Mouse (Mus musculus) stomach, postnatal 0 days (tissue): ENCODE measurements at regions not wholly inside any gene's neighbourhood (a gene's known extent, or its start where the extent isn't known, plus 50 kb on each side); places are given as distances from the start of the nearest gene placed in this dataset.
"Not testable (repeated sequence)": the region's sequence is repeated elsewhere in the genome, so short reads cannot be mapped to it uniquely, and the experiment has no call there.

Experiments
- ATAC-seq: fragments of 200-750 bp; cut with Nextera tagmentation; 2 replicates; pipeline ENCODE4 v1.8.0; 2017; ENCODE audit not compliant: low FRiP score, low TSS enrichment
- DNase-seq: peaks from one replicate; pipeline ENCODE4 v3.0.0-alpha.2; 2016; ENCODE audit warnings: low spot score
- H3K27ac ChIP-seq: fragments of 300-500 bp; sonication (generic); replicated peaks from 2 replicates; pipeline ENCODE4 v1.5.1; 2014; ENCODE audit warnings: mild to moderate bottlenecking, control low read depth
- H3K27me3 ChIP-seq: fragments of 300-500 bp; sonication (generic); 2 replicates; pipeline ENCODE4 v1.6.1; 2014; ENCODE audit warnings: low read length; ENCODE audit not compliant: control insufficient read depth, insufficient read depth
- H3K36me3 ChIP-seq: fragments of 300-500 bp; sonication (generic); 2 replicates; pipeline ENCODE4 v1.6.1; 2014; ENCODE audit warnings: low read length, mixed read lengths; ENCODE audit not compliant: control insufficient read depth, insufficient read depth
- H3K4me1 ChIP-seq: fragments of 300-500 bp; sonication (generic); replicated peaks from 2 replicates; pipeline ENCODE4 v1.6.1; 2014; ENCODE audit warnings: antibody characterized with exemption; ENCODE audit not compliant: control insufficient read depth, insufficient read depth
- H3K4me2 ChIP-seq: fragments of 300-500 bp; sonication (generic); replicated peaks from 2 replicates; pipeline ENCODE4 v1.6.1; 2014; ENCODE audit warnings: low read depth, mild to moderate bottlenecking, control low read depth, moderate library complexity
- H3K4me3 ChIP-seq: fragments of 300-500 bp; sonication (generic); 2 replicates; pipeline ENCODE4 v1.5.1; 2014; ENCODE audit warnings: low read depth, low read length, control low read depth
- H3K9ac ChIP-seq: fragments of 300-500 bp; sonication (generic); 2 replicates; pipeline ENCODE4 v1.6.1; 2014; ENCODE audit warnings: mild to moderate bottlenecking, low read length, control low read depth, mixed read lengths
- H3K9me3 ChIP-seq: fragments of 300-500 bp; sonication (generic); 2 replicates; pipeline ENCODE4 v1.6.1; 2016; ENCODE audit warnings: low read length; ENCODE audit not compliant: control insufficient read depth
- CTCF ChIP-seq: IDR thresholded peaks from 2 replicates; pipeline ENCODE4 v1.5.1; 2016; ENCODE audit warnings: antibody characterized with exemption, low read depth, mild to moderate bottlenecking, moderate library complexity
- EP300 ChIP-seq: optimal IDR thresholded peaks from 2 replicates; pipeline ENCODE3; 2016; ENCODE audit warnings: antibody characterized with exemption
- WGBS: fragments of 180-500 bp; shearing (Covaris S2); extraction: QIAGEN DNeasy Blood & Tissue Kit; methylation state at CpG from one replicate; pipeline ENCODE4 v1.1.7; 2014; 5-methylcytosine and 5-hydroxymethylcytosine counted together

- ATAC-seq = no peak
- H3K4me2 ChIP-seq = peak overlapping the region; percentile 15
- TF ChIP-seq EP300 (no peak), CTCF (no peak)
- H3K9ac ChIP-seq = no peak overlapping the region
- H3K27ac ChIP-seq = no peak overlapping the region; the same call in 1 of the 2 replicates
- H3K27me3 ChIP-seq = no peaks in the 10 kb centered on the region
- DNase-seq = no peak
- no peaks in the 10 kb centered on the region for H3K36me3 ChIP-seq
- 39% methylated on average over 15 of the region's 15 CpGs for WGBS
- H3K9me3 ChIP-seq = no peaks in the 10 kb centered on the region
- no peak overlapping the region for H3K4me3 ChIP-seq
- H3K4me1 ChIP-seq = no peaks in the 10 kb centered on the region; the same call in 1 of the 2 replicates
These were observed 109.7 kb upstream of the Ubl3 start for GRCm38 (mm10) chr5:148662281-148662741.

- H3K4me3 ChIP-seq = no peak overlapping the region
- no peaks in the 10 kb centered on the region for H3K9me3 ChIP-seq
- DNase-seq = no peak
- no peaks in the 10 kb centered on the region for H3K36me3 ChIP-seq
- H3K4me2 ChIP-seq = no peak overlapping the region
- H3K4me1 ChIP-seq = no peaks in the 10 kb centered on the region; the same call in 1 of the 2 replicates
- 69% methylated on average over 4 of the region's 4 CpGs for WGBS
- no peak overlapping the region for H3K9ac ChIP-seq
- no peak for ATAC-seq
- H3K27ac ChIP-seq = no peak overlapping the region
- TF ChIP-seq EP300 (no peak), CTCF (peak; percentile 55)
- H3K27me3 ChIP-seq = no peaks in the 10 kb centered on the region
These were observed 108.5 kb upstream of the Ubl3 start for GRCm38 (mm10) chr5:148661120-148661519.

- no peaks in the 10 kb centered on the region for H3K9me3 ChIP-seq
- no peak overlapping the region for H3K4me3 ChIP-seq
- TF ChIP-seq EP300 (no peak), CTCF (no peak)
- H3K4me1 ChIP-seq = no peaks in the 10 kb centered on the region; the same call in 1 of the 2 replicates
- ATAC-seq = no peak
- no peak overlapping the region for H3K27ac ChIP-seq
- DNase-seq = no peak
- H3K27me3 ChIP-seq = no peaks in the 10 kb centered on the region
- no peak overlapping the region for H3K9ac ChIP-seq
- H3K4me2 ChIP-seq = no peak overlapping the region
- WGBS = 69% methylated on average over 4 of the region's 4 CpGs
- no peaks in the 10 kb centered on the region for H3K36me3 ChIP-seq
These were observed 105.5 kb upstream of the Ubl3 start for GRCm38 (mm10) chr5:148657936-148658640.

GRCm38 (mm10) chr5:148652525-148653243 lies 100.1 kb upstream of the Ubl3 start:
- H3K4me2 ChIP-seq = no peak overlapping the region
- no peaks in the 10 kb centered on the region for H3K27me3 ChIP-seq
- H3K9ac ChIP-seq = no peak overlapping the region
- DNase-seq = no peak
- H3K9me3 ChIP-seq = no peaks in the 10 kb centered on the region
- WGBS = 71% methylated on average over 6 of the region's 7 CpGs
- H3K36me3 ChIP-seq = no peaks in the 10 kb centered on the region
- no peaks in the 10 kb centered on the region for H3K4me1 ChIP-seq
- TF ChIP-seq CTCF (no peak), EP300 (no peak)
- no peak overlapping the region for H3K27ac ChIP-seq
- no peak overlapping the region for H3K4me3 ChIP-seq
- no peak; the same call in 1 of the 2 replicates for ATAC-seq

- no peak for ATAC-seq
- Histone ChIP-seq H3K9me3 (no peaks in the 10 kb centered on the region), H3K4me1 (no peaks in the 10 kb centered on the region), H3K4me3 (no peak overlapping the region), H3K36me3 (no peaks in the 10 kb centered on the region), H3K4me2 (no peak overlapping the region), H3K27me3 (no peaks in the 10 kb centered on the region), H3K9ac (no peak overlapping the region), H3K27ac (no peak overlapping the region)
- 58% methylated on average over 4 of the region's 4 CpGs for WGBS
- DNase-seq = no peak
- TF ChIP-seq CTCF = no peak
- TF ChIP-seq EP300 = no peak
These were observed 99.1 kb upstream of the Ubl3 start for GRCm38 (mm10) chr5:148651736-148652135.

GRCm38 (mm10) chr5:148649573-148649972 lies 97.0 kb upstream of the Ubl3 start:
- 94% methylated on average over 6 of the region's 7 CpGs for WGBS
- H3K4me3 ChIP-seq, H3K4me1 ChIP-seq, H3K27me3 ChIP-seq, H3K36me3 ChIP-seq, H3K27ac ChIP-seq, DNase-seq, H3K9me3 ChIP-seq, H3K4me2 ChIP-seq, H3K9ac ChIP-seq, ATAC-seq: not testable (repeated sequence)
